Mouse (Mus musculus) urinary bladder, adult 2 months (tissue): ENCODE results near the gene Gtf2a1. TPM values are rescaled to one million over a fixed set of nuclear protein-coding genes. Genes with fewer than 3 reads are reported as not detected.
A peak's percentile ranks its signal among the peaks of the same experiment; 100 is the strongest.
"Not testable (repeated sequence)": the region's sequence is repeated elsewhere in the genome, so short reads cannot be mapped to it uniquely, and the experiment has no call there.

ENCODE experiments used
- DNase-seq: peaks from one replicate; pipeline ENCODE4 v3.0.0; 2022; ENCODE audit warnings: low spot score
- polyA plus RNA-seq: library from polyadenylated mRNA; depleted of rRNA; stranded (reverse); fragments of >200 nt; gene quantifications from 2 replicates; pipeline ENCODE4 v1.2.3, GENCODE M21; 2012; rRNA removed

The Gtf2a1 gene
- polyA plus RNA-seq: 14.2 and 16.2 TPM in 2 replicates

- DNase-seq: peak; percentile 98
These were observed at the start of gene Gtf2a1 for GRCm38 (mm10) chr12:91589847-91590690. Gtf2a1 (minus strand) TSS chr12:91590487.

- no peak for DNase-seq
These were observed 48.1 kb upstream of the Gtf2a1 start for GRCm38 (mm10) chr12:91638351-91638750.

- DNase-seq: no peak
These were observed 47.0 kb upstream of the Gtf2a1 start for GRCm38 (mm10) chr12:91637136-91637909.

- no peak for DNase-seq
These were observed 36.2 kb upstream of the Gtf2a1 start for GRCm38 (mm10) chr12:91626482-91626881.

- no peak for DNase-seq
These were observed 34.7 kb upstream of the Gtf2a1 start for GRCm38 (mm10) chr12:91625013-91625412.

GRCm38 (mm10) chr12:91609425-91609824, 19.1 kb upstream of the Gtf2a1 start:
- no peak for DNase-seq

GRCm38 (mm10) chr12:91607678-91608077, 17.4 kb upstream of the Gtf2a1 start:
- no peak for DNase-seq

- DNase-seq: no peak
These were observed 16.4 kb upstream of the Gtf2a1 start for GRCm38 (mm10) chr12:91606651-91607050.

- no peak for DNase-seq
These were observed 14.3 kb upstream of the Gtf2a1 start for GRCm38 (mm10) chr12:91604600-91604999.

- no peak for DNase-seq
These were observed 1.8 kb upstream of the Gtf2a1 start for GRCm38 (mm10) chr12:91592128-91592527.

- no peak for DNase-seq
These were observed 904 bp upstream of the Gtf2a1 start for GRCm38 (mm10) chr12:91591191-91591590.

GRCm38 (mm10) chr12:91590716-91591115, 429 bp upstream of the Gtf2a1 start:
- no peak for DNase-seq

GRCm38 (mm10) chr12:91589542-91589846, 793 bp downstream of the Gtf2a1 start:
- DNase-seq: no peak

- peak; percentile 66 for DNase-seq
These were observed 1.4 kb downstream of the Gtf2a1 start for GRCm38 (mm10) chr12:91588670-91589541.

- peak; percentile 89 for DNase-seq
These were observed 2.1 kb downstream of the Gtf2a1 start for GRCm38 (mm10) chr12:91588176-91588669.

- DNase-seq: no peak
These were observed 2.7 kb downstream of the Gtf2a1 start for GRCm38 (mm10) chr12:91587491-91588033.

- no peak for DNase-seq
These were observed 3.2 kb downstream of the Gtf2a1 start for GRCm38 (mm10) chr12:91587077-91587476.

- DNase-seq: not testable (repeated sequence)
These were observed 4.5 kb downstream of the Gtf2a1 start for GRCm38 (mm10) chr12:91585815-91586214.

GRCm38 (mm10) chr12:91585206-91585605, 5.1 kb downstream of the Gtf2a1 start:
- no peak for DNase-seq

GRCm38 (mm10) chr12:91583409-91583808, 6.9 kb downstream of the Gtf2a1 start:
- DNase-seq: no peak

GRCm38 (mm10) chr12:91582362-91583002, 7.8 kb downstream of the Gtf2a1 start:
- no peak for DNase-seq
